Mouse (Mus musculus): ENCODE results near the gene Ttc13.

Ttc13 gene

DNA sequence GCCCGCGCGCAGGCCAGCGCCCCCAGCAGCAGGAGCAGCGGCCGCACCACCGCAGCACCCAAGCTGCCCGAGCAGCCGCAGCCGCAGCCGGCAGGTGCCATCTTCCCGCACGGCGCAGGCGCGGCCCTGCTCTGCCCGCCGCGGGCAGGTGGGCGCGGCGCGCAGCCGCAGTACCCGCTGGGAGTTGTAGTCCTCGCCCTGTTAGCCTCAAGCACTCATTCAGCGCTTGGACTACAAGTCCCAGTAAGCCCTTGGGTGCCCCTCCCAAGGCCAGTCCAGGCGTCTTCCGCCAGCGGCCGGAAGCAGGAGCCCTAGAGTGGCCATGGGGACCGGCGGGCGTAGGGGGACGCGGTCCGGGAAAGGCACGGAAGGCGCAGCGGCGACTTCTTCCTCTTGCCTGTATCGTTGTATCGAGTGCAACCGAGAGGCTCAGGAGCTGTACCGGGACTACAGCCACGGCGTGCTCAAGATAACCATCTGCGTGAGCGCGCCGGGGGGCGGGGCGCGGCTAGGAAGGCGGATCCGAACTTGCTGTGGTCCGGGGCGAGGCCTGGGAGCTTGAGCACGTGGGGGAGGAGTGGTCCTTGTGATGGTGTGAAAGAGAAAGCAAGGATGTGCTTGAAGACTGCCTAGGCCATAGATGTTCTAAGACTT, at the start of gene Ttc13, which contains the start of gene Arv1:
TSS of gene Ttc13 (minus strand) at position 122 of the 654 bp plus-strand sequence.
TSS of gene Arv1 (plus strand) at position 278 of the 654 bp plus-strand sequence.
- in situ Hi-C loops (cut with MseI, MboI), result no loop called here

DNA sequence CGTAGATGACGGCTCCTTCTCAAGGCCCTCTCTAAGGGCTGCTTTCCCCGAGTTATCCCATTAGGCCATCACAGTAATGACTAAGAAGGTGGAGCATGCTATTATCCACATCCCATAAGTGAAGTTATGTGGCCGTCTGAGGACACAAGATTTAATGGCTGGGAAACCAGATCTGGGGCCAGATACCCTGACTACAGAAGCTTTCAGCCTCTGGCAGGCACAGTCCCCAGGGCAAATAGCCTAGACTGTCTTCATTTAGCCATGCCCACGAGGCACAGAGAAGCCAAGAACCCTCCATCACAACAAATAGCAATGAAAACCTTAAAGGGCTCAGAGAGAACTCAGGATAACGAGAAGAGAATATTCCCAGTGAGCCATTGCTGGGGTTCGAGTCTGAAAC, 41.3 kb upstream of the Ttc13 start:
- in situ Hi-C loops (cut with MseI, MboI), result no loop called here

DNA sequence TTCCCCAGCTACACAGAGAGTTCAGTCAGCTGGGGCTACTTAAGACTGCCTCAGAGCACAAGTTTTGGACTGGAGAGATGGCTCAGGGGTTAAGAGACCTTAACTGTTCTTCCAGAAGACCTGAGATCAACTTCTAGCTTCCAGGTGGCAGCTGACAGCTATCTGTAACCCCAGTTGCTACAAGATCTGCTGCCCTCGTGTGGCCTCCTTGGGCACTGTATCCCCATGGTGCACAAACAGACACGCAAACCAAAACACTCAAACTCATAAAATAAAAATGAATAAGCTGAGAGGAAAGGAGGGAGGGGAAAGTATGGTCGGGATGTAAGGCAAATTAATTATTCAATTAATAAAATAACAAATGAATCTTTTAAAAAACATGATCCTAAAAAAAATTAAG, 36.8 kb upstream of the Ttc13 start:
- in situ Hi-C loops (cut with MseI, MboI), result no loop called here

DNA sequence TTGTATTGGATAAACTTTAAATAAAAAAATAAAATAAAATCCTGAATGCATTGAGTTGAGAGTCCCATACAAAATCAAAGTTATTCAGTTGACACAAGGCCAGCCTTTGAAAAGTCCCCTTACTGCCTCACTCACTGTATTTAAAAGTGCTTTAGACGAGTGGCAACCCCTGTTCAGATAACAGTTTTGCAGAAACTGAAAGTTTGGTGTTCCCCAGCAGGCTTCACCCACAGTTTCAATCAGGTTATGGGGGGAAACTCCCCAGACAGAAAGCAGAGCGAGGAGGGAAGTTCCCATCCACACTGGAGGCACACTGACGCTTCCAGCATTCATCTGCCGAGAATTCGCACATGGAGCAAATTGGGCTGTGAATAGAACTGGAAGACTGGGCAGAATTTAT, 34.8 kb upstream of the Ttc13 start:
- in situ Hi-C loops (cut with MseI, MboI), result no loop called here

DNA sequence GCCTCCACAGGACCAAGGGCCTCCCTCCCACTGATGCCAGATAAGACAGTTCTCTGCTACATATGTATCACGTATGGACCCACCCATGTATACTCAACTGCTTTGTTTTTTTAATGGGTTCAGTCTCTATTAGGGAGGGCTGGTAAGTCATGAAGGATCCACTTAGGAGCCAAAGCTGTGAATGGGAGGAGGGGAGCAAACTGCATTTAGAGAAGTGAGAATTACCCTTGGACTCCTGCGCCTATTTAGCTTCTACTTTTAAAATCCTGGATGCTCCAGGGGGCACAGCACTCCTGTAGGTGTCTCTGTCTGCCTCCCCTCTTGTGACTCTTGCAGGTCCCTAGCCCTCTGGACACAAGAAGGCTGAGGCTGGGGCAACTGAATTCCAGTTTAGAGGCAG, 34.4 kb upstream of the Ttc13 start:
- in situ Hi-C loops (cut with MseI, MboI), result no loop called here

DNA sequence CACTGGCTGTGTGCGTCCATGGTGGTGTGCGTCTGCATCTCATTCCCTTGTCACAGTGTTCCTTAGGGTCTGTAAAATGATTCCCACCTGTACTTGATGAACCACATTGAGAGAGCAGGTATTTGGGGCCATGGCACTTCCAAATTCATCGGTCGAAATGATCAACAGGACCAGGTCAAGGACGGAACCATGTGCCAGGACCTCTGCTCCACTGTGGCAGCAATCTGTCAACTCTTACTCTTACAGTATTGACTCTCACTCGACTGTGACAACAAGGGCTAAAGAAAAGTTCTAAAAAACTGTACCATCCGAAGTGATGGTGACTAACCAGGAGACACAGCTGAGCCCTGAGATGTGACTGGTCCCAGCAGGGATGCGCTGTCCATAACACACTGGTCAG, 33.7 kb upstream of the Ttc13 start:
- in situ Hi-C loops (cut with MseI, MboI), result no loop called here

DNA sequence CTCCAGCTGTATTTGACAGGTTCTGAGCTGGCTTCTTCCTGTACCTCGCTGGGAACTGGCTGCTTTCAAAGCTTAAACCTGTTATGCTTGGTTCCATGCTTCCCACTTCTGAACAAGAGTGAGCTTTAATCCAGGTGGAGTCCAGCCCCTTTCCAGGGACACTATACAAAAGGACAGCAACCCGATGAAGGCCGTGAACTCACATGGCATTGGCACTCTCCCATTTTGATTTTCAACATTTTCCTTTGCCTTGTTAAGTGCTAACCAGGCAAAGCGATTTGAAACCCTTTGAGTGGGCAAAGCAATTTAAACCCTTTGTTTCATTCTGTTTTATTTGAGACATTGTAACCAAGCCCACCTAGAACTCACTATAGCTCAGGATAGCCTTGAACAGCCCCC, 33.0 kb upstream of the Ttc13 start:
- in situ Hi-C loops (cut with MseI, MboI), result no loop called here

DNA sequence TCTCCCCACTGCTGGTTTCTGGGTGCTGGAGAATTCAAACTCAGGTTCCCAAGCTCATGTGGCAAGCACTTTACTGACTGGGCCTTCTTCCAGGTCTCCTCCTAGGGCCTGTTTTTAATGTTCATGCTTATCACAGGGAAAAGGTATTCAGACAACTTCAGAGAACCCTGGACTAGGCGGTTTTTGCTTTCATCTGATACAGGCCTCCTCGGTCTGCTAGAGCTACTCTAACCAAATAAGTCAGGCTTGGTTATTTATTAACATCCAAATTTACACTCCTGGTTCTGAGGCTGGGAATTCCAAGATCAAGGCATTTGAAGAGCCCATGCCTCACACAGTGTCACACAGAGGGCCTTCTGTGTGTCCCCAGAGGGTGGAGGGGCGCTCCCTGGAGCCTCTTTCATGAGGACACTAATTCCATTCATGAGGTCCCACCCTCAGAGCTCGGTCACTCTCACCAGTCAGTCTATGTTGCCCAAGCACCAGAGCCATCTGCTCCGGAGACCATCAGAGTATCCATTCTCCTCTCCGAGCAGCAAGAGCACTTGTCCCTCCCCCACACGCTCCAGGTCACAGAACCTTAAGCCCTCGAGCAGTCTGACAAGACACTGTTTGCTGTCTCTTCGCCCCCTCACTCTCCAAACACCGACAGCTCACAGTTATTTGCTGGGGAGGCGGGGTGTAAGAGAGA, 32.5 kb upstream of the Ttc13 start:
- in situ Hi-C loops (cut with MseI, MboI), result no loop called here

DNA sequence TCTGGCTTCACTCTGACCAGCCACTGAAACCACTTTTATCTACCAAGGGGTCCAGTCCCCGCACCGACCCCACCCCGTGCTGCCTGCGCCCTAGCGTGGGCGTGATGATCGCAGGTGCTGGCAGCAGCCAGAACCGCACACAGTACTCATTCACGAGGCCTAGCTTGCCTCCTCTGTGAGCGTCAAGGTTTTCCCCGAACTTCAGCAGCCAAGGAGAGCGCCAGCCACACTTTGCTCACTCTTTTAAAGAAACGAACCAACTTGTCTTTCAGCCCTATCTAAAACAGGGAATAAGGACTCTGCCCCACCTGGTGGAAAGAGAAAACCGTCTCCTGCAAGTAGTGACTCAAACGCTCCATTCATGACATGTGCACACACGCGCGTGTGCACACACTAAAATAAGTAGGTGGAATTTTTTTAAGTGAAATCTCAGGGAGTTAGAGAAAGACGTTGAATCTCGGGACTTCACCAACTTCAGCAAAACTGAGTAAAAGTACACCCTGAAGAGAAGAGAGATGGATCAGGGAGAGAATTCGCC, 30.6 kb upstream of the Ttc13 start:
- in situ Hi-C loops (cut with MseI, MboI), result no loop called here

DNA sequence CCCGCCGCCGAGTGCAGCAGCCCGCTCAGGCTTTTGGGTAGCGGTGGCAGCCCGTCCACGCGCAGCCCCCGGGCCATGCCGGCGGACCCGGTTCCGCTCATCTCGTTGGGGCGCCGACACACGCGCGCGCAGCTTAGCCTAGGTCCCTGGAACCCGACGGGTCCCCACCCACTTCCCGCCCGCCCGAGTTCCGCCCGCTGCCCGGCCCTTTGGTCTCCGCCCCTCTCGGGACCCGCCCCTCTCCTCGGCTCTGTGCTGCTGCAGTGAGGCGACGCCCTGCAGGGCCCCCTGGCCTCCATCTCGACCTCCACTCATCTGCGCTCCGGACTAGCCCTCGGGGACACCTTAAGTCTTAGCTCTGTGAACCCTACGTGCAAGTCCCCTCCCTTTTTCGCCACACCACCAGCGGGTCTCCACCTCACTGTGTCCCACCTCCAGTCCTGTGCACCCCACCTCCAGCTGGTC, 30.0 kb upstream of the Ttc13 start, which contains the start of gene Fam89a:
TSS of gene Fam89a (minus strand) at position 124 of the 465 bp plus-strand sequence.
- in situ Hi-C loops (cut with MseI, MboI), result no loop called here

DNA sequence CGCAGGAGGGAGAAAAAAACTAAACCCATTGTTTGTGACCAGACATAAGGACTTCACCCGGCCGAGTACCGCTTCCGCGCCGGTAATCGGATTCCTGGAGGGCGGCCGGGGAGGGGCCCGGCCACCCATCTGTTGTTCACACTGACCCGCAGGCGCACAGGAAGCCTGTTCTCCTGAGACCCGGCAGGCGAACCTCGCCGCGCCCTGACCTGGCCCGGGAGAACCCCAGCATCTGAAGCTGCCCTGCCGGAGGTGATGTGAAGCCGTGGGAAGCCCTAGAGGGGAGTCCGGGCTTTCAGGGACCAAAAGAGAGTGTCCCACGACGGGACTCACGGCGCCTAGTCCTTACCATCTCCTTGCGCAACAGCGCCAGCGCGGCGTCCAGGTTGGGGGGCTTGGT, 29.4 kb upstream of the Ttc13 start:
- in situ Hi-C loops (cut with MseI, MboI), result no loop called here

DNA sequence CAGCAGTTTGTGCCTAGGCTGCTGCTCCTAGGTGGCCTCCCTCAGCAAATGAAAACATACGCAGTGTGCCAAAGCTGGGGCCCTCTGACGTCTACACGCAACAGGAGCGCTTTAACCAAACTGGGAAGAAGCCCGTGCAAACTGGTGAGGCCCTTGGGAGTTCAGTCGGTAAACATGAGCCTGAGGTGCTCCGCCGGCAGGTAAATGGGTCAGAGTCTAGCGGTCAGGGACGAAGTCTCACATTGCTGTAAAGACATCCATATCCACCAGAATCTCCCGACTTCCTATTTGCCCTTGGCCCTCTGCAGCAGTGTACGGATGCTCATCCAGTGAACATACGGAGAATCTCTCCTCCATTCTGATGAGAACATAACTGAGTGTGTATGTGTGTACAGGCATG, 24.9 kb upstream of the Ttc13 start:
- in situ Hi-C loops (cut with MseI, MboI), result no loop called here

DNA sequence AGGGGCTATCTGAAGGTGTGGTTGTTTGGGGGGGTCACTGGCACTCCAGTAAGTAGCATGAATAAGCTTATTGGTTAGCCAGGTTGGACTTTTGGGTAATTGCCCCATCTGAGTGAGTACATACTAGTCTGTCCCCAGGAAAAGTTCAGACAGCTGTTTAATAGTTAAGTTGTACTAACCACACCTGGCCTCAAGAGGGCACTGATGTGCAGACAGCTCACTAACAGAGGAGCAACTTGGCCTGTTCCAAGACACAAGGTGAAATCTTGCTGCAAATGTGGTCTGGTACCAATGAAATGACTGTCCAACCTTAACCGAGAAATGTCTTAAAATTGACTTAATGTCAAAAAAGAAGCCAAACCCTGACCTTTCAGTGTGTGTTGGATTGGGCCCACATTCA, 17.5 kb upstream of the Ttc13 start:
- in situ Hi-C loops (cut with MseI, MboI), result no loop called here

DNA sequence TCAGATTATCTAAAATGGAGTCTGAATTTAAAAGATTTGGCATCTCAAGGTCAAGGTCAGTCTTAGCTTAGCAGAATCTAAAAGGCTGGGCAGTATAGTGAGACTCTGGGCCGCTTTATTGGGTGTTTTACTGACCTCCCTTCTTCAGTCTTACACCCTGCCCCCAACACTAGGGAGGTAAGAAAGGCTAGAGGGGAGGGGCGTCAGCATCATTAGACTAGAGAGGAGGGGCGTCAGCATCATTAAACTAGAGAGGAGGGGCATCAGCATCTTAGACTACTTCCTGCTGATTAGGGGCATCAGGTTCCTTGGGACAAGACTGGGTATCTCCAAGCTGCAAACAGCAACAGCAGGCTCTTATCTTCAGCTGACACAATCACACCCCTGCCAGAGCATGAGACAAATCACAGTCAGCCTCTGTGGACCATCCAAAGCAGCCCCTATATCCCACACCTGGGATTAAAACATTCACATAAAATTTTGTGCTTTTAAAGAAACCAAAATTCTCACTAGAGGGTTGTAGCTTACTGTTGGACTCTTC, 13.7 kb upstream of the Ttc13 start:
- in situ Hi-C loops (cut with MseI, MboI), result no loop called here

DNA sequence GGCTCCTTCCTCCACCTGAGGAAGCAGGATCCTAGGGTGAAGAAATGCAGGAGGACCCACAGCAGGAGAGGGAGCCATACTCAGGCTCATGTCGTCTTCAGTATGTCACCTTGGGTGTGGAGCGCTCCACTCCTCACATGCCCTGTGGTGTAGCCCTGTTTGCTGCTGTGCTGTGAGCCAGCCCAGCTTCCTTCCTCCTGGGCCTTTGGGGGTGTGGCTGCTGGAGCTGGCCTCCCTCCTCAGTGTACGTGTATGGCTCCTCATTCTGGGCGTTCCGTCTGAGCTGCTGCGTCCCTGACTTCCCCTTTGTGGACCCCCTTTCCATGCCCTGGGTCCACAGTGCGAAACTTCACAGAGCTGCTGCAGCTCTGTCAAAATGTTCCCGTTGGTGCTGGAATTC, 11.0 kb upstream of the Ttc13 start:
- in situ Hi-C loops (cut with MseI, MboI), result no loop called here

DNA sequence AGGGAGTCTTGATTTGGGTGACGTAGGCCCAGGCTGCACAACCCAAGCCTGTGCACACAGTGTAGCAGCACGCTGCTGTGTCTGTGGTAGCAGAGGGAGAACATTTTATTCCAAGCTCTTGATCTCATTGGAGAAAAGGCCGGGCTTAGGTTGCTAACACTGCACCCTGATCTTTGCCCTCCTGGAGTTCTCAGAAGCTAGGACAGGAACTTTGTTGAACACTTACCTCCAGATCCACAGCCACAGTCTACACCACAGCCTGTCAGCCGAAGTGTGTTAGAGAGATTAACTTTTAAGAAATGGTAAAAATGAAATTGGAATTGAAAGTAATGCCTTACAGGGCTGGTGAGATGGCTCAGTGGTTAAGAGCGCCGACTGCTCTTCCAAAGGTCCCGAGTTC, 2.5 kb upstream of the Ttc13 start:
- in situ Hi-C loops (cut with MseI, MboI), result no loop called here

DNA sequence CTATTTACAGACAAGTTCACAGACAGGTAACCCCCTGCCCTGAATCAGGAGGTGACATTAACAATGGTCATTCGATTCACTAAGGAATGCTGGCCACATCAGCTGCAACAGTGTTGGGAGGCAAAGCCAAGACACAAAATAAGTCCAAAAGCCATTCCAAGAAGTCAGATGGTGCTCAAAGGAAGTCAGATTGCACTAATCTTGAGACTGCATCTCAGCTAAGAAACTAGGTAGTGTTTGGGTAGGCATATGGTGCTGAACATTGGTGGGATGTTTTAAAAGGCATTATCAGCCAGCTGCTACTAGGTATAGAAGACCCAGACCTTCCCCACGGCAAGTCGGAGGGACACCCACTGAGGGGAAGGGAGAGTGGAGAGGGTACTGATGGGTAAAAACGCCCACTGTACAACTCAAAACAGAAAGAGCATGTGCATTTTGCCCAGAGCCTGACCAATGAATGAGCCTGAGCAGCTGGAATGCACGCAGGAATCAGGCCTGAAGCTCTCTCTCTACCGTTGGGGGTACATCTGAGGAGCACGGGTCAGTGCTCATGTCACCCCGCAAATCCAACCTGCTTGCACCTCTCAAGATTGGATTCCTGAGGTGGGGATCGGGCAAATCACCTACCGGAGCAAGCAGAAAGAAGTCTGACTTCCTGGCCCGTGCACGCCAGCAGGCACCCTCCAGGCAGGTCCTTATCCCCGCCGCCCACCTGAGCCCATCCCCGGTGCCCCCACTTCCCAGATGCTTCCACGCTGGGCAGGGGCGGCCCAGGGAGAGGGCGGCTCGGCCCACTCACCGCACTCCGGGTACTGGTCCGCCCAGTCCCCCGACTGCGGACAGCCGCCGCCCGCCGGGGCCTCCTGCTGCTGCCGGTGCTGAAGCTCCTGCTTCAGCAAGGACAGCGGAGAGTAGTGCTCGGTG, 583 bp downstream of the Ttc13 start:
- in situ Hi-C loops (cut with MseI, MboI), result no loop called here

DNA sequence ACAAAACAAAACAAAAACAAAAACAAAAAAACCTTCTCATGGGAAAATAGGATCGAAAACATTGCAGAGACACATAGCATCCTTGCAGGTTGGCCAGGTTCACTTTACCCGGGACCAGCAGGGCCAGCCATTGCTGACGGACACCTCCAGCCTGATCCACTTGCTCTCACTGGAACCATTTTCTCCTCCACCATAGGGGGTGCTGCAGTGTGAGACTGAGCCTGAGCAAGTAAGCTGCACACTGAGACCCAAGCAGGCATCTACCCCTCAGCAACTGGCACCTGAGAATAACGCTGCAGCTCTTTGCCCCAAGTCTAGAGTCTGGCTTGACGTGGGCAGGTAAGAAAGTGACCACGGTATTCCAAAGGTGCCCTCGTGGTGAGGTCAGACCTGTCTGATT, 1.6 kb downstream of the Ttc13 start:
- in situ Hi-C loops (cut with MseI, MboI), result no loop called here

DNA sequence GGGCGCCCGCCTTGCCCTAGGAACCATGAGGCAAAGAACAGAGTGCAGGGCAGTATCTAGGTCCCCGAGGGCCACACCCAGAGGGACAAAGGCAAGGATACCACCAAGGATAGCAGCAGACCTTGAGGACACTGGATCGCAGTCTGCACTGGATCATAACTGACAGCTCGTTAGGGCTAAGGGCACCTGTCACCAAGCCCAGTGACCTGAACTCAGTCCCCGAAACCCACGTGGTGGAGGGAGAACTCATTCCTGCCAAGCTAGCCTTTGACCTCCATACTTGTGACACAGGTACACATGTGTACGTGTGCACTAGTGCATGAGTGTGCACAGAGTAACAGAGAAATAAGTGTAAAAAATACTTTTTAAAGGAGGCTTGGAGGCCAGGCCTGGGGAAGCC, 6.0 kb downstream of the Ttc13 start:
- in situ Hi-C loops (cut with MseI, MboI), result no loop called here

DNA sequence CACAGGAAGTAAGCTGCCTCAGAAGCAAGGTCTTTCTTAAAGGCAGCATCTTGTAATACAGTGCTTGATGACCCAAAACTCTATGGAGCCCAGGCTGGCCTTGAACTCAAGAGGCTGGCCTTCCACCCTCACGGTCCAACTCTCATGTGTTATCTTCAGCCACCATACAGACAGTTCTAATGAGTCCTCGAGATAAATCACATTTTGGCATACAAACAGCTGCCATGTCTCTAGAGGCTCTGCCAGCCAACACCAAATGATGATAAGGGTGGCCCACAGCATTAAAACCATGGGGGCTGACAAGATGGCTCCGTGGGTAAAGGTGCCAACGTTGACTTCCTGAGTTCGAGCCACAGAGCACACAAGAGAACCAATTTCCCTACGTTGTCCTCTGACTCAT, 8.6 kb downstream of the Ttc13 start:
- in situ Hi-C loops (cut with MseI, MboI), result no loop called here

DNA sequence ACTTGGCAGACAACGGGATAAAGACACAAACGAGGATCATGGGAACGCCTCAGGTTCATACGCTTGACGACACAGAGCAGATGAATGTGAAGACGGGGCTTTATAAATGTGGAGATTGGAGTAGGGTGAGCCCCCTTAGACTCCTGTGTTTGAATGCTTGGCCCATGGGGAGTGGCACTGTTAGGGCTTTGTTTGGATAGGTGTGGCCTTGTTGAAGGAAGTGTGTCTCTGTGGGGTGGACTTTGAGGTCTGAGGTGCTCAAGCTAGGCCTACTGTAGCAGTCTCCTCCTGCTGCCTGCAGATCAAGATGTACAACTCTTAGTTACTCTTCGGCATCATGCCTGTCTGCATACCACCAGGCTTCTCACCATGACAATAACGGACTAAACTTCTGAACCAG, 16.0 kb downstream of the Ttc13 start:
- in situ Hi-C loops (cut with MseI, MboI), result no loop called here

DNA sequence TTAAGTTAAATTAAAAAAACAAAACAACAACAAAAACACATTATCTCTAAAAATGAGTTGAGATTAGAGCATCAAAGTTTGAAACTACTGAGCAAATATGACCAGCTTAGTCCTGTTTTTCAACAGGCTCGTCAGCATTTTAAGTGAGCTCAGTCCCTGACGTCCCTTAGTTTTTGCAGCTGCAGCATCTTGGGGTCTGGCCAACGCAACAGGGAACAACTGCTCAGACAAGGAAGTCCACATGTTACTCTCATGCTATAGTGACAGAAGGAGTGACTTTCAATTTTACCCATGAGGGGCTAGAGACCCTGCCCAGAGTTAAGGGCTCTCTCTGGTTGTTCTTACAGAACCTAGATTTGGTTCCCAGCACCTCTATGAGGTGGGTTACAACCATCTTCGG, 17.4 kb downstream of the Ttc13 start:
- in situ Hi-C loops (cut with MseI, MboI), result no loop called here

Data from mouse trophoblast stem cell (cell line).